Mouse (Mus musculus) limb, embryonic 14.5 days (tissue): ENCODE measurements at regions not wholly inside any gene's neighbourhood (a gene's known extent, or its start where the extent isn't known, plus 50 kb on each side); places are given as distances from the start of the nearest gene placed in this dataset.

ENCODE experiments used
- ATAC-seq: fragments of 200-750 bp; cut with Nextera tagmentation; 2 replicates; pipeline ENCODE4 v1.8.0; 2017; ENCODE audit warnings: low read depth, moderate number of reproducible peaks, moderate TSS enrichment; ENCODE audit not compliant: low FRiP score
- DNase-seq: peaks from one replicate; pipeline ENCODE4 v3.0.0-alpha.2; 2015; ENCODE audit warnings: low spot score
- H3K27ac ChIP-seq: fragments of 300-500 bp; sonication (generic); replicated peaks from 2 replicates; pipeline ENCODE4 v1.5.1; 2014; ENCODE audit warnings: low read depth, mild to moderate bottlenecking, low read length, moderate library complexity, mixed read lengths
- H3K27me3 ChIP-seq: fragments of 300-500 bp; sonication (generic); 2 replicates; pipeline ENCODE4 v1.6.1; 2014; ENCODE audit warnings: low read length, mixed read lengths; ENCODE audit not compliant: control insufficient read depth, insufficient read depth
- H3K36me3 ChIP-seq: fragments of 300-500 bp; sonication (generic); 2 replicates; pipeline ENCODE4 v1.6.1; 2014; ENCODE audit warnings: mild to moderate bottlenecking, low read length, moderate library complexity, mixed read lengths; ENCODE audit not compliant: control insufficient read depth, insufficient read depth
- H3K4me1 ChIP-seq: fragments of 300-500 bp; sonication (generic); 2 replicates; pipeline ENCODE4 v1.6.1; 2014; ENCODE audit warnings: antibody characterized with exemption, low read length, mixed read lengths; ENCODE audit not compliant: control insufficient read depth, insufficient read depth
- H3K4me2 ChIP-seq: fragments of 300-500 bp; sonication (generic); replicated peaks from 2 replicates; pipeline ENCODE4 v1.6.1; 2014; ENCODE audit warnings: low read depth, mild to moderate bottlenecking, low read length, moderate library complexity; ENCODE audit not compliant: severe bottlenecking
- H3K4me3 ChIP-seq: fragments of 300-500 bp; sonication (generic); replicated peaks from 2 replicates; pipeline ENCODE4 v1.5.1; 2014; ENCODE audit warnings: low read length
- H3K9ac ChIP-seq: fragments of 300-500 bp; sonication (generic); 2 replicates; pipeline ENCODE4 v1.6.1; 2014; ENCODE audit warnings: mild to moderate bottlenecking, low read depth, low read length, moderate library complexity; ENCODE audit not compliant: severe bottlenecking
- H3K9me3 ChIP-seq: fragments of 300-500 bp; sonication (generic); 2 replicates; pipeline ENCODE4 v1.6.1; 2016; ENCODE audit warnings: low read length; ENCODE audit not compliant: control insufficient read depth
- POLR2A ChIP-seq: fragments of 200-500 bp; IDR thresholded peaks from 2 replicates; pipeline ENCODE4 v1.8.0; 2012; ENCODE audit warnings: inconsistent platforms, mild to moderate bottlenecking, moderate library complexity, borderline replicate concordance; ENCODE audit not compliant: insufficient read depth, insufficient read length; ENCODE audit errors: extremely low read depth
- WGBS: fragments of 180-500 bp; shearing (Covaris S2); extraction: QIAGEN DNeasy Blood & Tissue Kit; methylation state at CpG from one replicate; pipeline ENCODE4 v1.1.7; 2014; 5-methylcytosine and 5-hydroxymethylcytosine counted together

GRCm38 (mm10) chr17:91385949-91386348 is 293.1 kb upstream of the Nrxn1 start:
- H3K36me3 ChIP-seq = no peaks in the 10 kb centered on the region
- ATAC-seq (no peak), DNase-seq (no peak)
- no peak overlapping the region for H3K27ac ChIP-seq
- H3K27me3 ChIP-seq = no peaks in the 10 kb centered on the region
- TF ChIP-seq POLR2A = no peak
- no peak overlapping the region for H3K9ac ChIP-seq
- no peaks in the 10 kb centered on the region for H3K9me3 ChIP-seq
- H3K4me1 ChIP-seq = no peaks in the 10 kb centered on the region
- no peak overlapping the region for H3K4me2 ChIP-seq
- H3K4me3 ChIP-seq = no peak overlapping the region
- 77% methylated on average over 2 of the region's 2 CpGs for WGBS

- Histone ChIP-seq H3K27ac (no peak overlapping the region), H3K4me3 (no peak overlapping the region), H3K9me3 (no peaks in the 10 kb centered on the region), H3K4me2 (no peak overlapping the region), H3K4me1 (no peaks in the 10 kb centered on the region), H3K27me3 (no peaks in the 10 kb centered on the region), H3K36me3 (no peaks in the 10 kb centered on the region), H3K9ac (no peak overlapping the region)
- ATAC-seq = no peak
- 90% methylated on average over 2 of the region's 2 CpGs for WGBS
- no peak for TF ChIP-seq POLR2A
- DNase-seq = no peak
Observed at GRCm38 (mm10) chr17:91368156-91368555, 275.3 kb upstream of the Nrxn1 start.

- Histone ChIP-seq H3K9me3 (no peaks in the 10 kb centered on the region), H3K4me3 (no peak overlapping the region), H3K9ac (no peak overlapping the region), H3K4me1 (no peaks in the 10 kb centered on the region), H3K27ac (no peak overlapping the region), H3K36me3 (no peaks in the 10 kb centered on the region), H3K4me2 (no peak overlapping the region), H3K27me3 (no peaks in the 10 kb centered on the region)
- DNase-seq (no peak), ATAC-seq (no peak)
- 36% methylated on average over 1 of the region's 1 CpGs for WGBS
- no peak for TF ChIP-seq POLR2A
Observed at GRCm38 (mm10) chr17:91361261-91361660, 268.4 kb upstream of the Nrxn1 start.

GRCm38 (mm10) chr17:91352107-91352506 is 259.2 kb upstream of the Nrxn1 start:
- no peak overlapping the region for H3K4me3 ChIP-seq
- no peaks in the 10 kb centered on the region for H3K9me3 ChIP-seq
- DNase-seq = no peak
- no peak overlapping the region for H3K27ac ChIP-seq
- H3K36me3 ChIP-seq = no peaks in the 10 kb centered on the region
- no peaks in the 10 kb centered on the region for H3K27me3 ChIP-seq
- no peak for TF ChIP-seq POLR2A
- no peak for ATAC-seq
- no peak overlapping the region for H3K9ac ChIP-seq
- WGBS = 76% methylated on average over 2 of the region's 2 CpGs
- H3K4me2 ChIP-seq = no peak overlapping the region
- no peaks in the 10 kb centered on the region for H3K4me1 ChIP-seq

GRCm38 (mm10) chr17:91336882-91337281 is 244.0 kb upstream of the Nrxn1 start:
- Histone ChIP-seq H3K9me3 (no peaks in the 10 kb centered on the region), H3K9ac (no peak overlapping the region), H3K27ac (no peak overlapping the region), H3K27me3 (no peaks in the 10 kb centered on the region), H3K4me1 (no peaks in the 10 kb centered on the region), H3K36me3 (no peaks in the 10 kb centered on the region), H3K4me2 (no peak overlapping the region), H3K4me3 (no peak overlapping the region)
- DNase-seq (peak; percentile 26), ATAC-seq (no peak)
- WGBS = 42% methylated on average over 1 of the region's 1 CpGs
- TF ChIP-seq POLR2A = no peak

GRCm38 (mm10) chr17:91333790-91334189 is 240.9 kb upstream of the Nrxn1 start:
- no peak overlapping the region for H3K4me3 ChIP-seq
- H3K4me1 ChIP-seq = no peaks in the 10 kb centered on the region
- no peak overlapping the region for H3K4me2 ChIP-seq
- ATAC-seq (no peak), DNase-seq (no peak)
- WGBS = 88% methylated on average over 4 of the region's 4 CpGs
- H3K9me3 ChIP-seq = no peaks in the 10 kb centered on the region
- H3K9ac ChIP-seq = no peak overlapping the region
- no peaks in the 10 kb centered on the region for H3K36me3 ChIP-seq
- no peaks in the 10 kb centered on the region for H3K27me3 ChIP-seq
- no peak overlapping the region for H3K27ac ChIP-seq
- TF ChIP-seq POLR2A = no peak
